Mouse (Mus musculus): ENCODE results near the gene Srsf4. TPM values are rescaled to one million over a fixed set of nuclear protein-coding genes. Genes with fewer than 3 reads are reported as not detected.

The Srsf4 gene
- total RNA-seq, 1 experiment: 45.6 TPM

DNA sequence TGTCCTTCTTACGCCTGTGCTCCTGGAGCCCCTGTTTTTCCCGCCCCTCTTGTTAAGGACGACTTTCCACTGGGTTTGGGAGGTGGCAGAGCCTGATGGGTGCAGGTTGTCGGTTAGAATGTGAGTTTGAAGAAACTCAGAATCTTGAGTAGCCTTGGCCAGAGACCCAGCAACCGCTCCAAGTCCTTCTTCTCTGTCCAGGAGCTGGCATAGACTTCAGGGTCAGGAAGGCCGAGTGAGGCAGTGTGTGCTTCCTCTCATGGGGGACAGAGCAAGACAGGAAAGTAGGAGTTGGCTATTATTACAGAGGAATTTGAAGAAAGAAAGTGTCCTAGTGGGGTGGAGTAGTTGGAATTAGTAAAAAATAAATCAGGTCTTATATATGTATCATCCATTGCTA is 10.2 kb downstream of the Srsf4 start:
- H3K4me1 ChIP-seq (ENCODE audit: control insufficient read depth in 2 of 2, insufficient read depth in 2 of 2, low read length in 2 of 2, poor library complexity in 1 of 2): no peaks in the 10 kb centered on the region
- H3K9me3 ChIP-seq (ENCODE audit: control insufficient read depth, insufficient read depth, low read depth, low read length): no peaks in the 10 kb centered on the region
- in situ Hi-C loops (cut with MboI; ENCODE audit: low sequenced_read_pairs in 2 of 2, unreplicated experiment in 2 of 2): no loop called here
- DNase-seq (ENCODE audit: low read depth, low spot score): no peak
- no peak overlapping the region for H3K4me3 ChIP-seq (ENCODE audit: insufficient read depth in 1 of 2, low read depth in 1 of 2, low read length in 2 of 2, poor library complexity in 1 of 2, severe bottlenecking in 1 of 2)
- no peak overlapping the region for H3K9ac ChIP-seq (ENCODE audit: insufficient read depth, low read depth, low read length, poor library complexity, severe bottlenecking)
- H3K27ac ChIP-seq (ENCODE audit: insufficient read depth, low read depth, low read length, poor library complexity, severe bottlenecking): no peak overlapping the region
- no peak for TF ChIP-seq ZNF384 (IDR thresholded peaks at IDR 0.05; ENCODE audit: low read depth, low read length)
- TF ChIP-seq HCFC1 (IDR thresholded peaks at IDR 0.05; ENCODE audit: borderline replicate concordance, insufficient read depth, low read length): no peak
- TF ChIP-seq ZC3H11A (IDR thresholded peaks at IDR 0.05; ENCODE audit: borderline replicate concordance, low read depth, low read length): no peak
- no peak for TF ChIP-seq MAFK (IDR thresholded peaks at IDR 0.05; ENCODE audit: insufficient read depth, low read depth, low read length)
- no peak for TF ChIP-seq CHD2 (IDR thresholded peaks at IDR 0.05; ENCODE audit: low read depth, low read length)
- peaks cover 17% of the 10 kb centered on the region for H3K36me3 ChIP-seq (ENCODE audit: control insufficient read depth, insufficient read depth, low read length, poor library complexity, severe bottlenecking)

DNA sequence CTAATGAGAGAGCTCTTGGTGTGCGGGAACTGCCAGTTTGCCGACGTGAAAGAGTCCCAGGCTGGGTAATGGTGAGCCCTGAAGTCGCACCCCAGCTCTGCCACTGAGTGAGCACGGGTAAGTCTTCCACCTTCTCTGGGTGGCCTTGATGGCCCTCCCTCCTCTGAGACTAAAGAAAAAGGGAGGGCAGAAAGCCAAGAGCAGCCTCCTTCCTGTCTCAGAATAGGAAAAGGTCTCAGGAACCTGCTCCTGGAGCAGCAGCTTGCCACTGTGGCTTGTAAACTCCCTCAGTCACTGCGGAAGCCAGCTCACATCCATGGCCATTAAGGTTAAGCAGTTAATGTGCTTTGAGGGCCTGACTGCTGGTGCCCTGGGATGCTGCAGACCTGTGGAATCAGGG is 12.0 kb downstream of the Srsf4 start:
- H3K4me3 ChIP-seq (ENCODE audit: insufficient read depth in 1 of 2, low read depth in 1 of 2, low read length in 2 of 2, poor library complexity in 1 of 2, severe bottlenecking in 1 of 2): no peak overlapping the region
- no peak overlapping the region for H3K9ac ChIP-seq (ENCODE audit: insufficient read depth, low read depth, low read length, poor library complexity, severe bottlenecking)
- no peaks in the 10 kb centered on the region for H3K9me3 ChIP-seq (ENCODE audit: control insufficient read depth, insufficient read depth, low read depth, low read length)
- no peak for DNase-seq (ENCODE audit: low read depth, low spot score)
- H3K27ac ChIP-seq (ENCODE audit: insufficient read depth, low read depth, low read length, poor library complexity, severe bottlenecking): no peak overlapping the region
- H3K36me3 ChIP-seq (ENCODE audit: control insufficient read depth, insufficient read depth, low read length, poor library complexity, severe bottlenecking): peaks cover 20% of the 10 kb centered on the region
- in situ Hi-C loops (cut with MboI; ENCODE audit: low sequenced_read_pairs in 2 of 2, unreplicated experiment in 2 of 2): no loop called here
- TF ChIP-seq HCFC1 (IDR thresholded peaks at IDR 0.05; ENCODE audit: borderline replicate concordance, insufficient read depth, low read length) (no peak), ZC3H11A (IDR thresholded peaks at IDR 0.05; ENCODE audit: borderline replicate concordance, low read depth, low read length) (no peak), MAFK (IDR thresholded peaks at IDR 0.05; ENCODE audit: insufficient read depth, low read depth, low read length) (no peak), ZNF384 (IDR thresholded peaks at IDR 0.05; ENCODE audit: low read depth, low read length) (no peak), CHD2 (IDR thresholded peaks at IDR 0.05; ENCODE audit: low read depth, low read length) (no peak)
- H3K4me1 ChIP-seq (ENCODE audit: control insufficient read depth in 2 of 2, insufficient read depth in 2 of 2, low read length in 2 of 2, poor library complexity in 1 of 2): no peaks in the 10 kb centered on the region

DNA sequence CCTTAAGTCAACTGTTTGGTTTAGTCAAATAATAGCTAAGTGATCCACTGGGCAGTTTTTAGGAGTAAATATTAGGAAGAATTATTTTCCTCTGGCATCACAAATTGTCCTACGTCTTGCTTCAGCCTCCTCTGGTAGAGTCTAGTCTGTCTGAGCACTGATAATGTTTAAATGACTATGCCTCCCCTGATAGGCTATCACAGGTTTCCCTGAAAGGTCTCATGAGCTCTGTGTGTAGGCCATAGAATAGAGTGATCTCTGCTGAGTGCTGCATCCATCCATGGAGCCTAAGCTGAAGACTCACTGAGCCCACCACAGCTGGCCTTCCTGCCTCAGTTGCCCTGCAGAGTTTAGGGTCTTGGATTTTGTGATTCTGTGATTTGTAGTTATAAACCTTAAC is 15.1 kb downstream of the Srsf4 start:
- Histone ChIP-seq H3K9ac (ENCODE audit: insufficient read depth, low read depth, low read length, poor library complexity, severe bottlenecking) (no peak overlapping the region), H3K36me3 (ENCODE audit: control insufficient read depth, insufficient read depth, low read length, poor library complexity, severe bottlenecking) (peaks cover 38% of the 10 kb centered on the region), H3K4me3 (ENCODE audit: insufficient read depth in 1 of 2, low read depth in 1 of 2, low read length in 2 of 2, poor library complexity in 1 of 2, severe bottlenecking in 1 of 2) (no peak overlapping the region), H3K9me3 (ENCODE audit: control insufficient read depth, insufficient read depth, low read depth, low read length) (no peaks in the 10 kb centered on the region), H3K4me1 (ENCODE audit: control insufficient read depth in 2 of 2, insufficient read depth in 2 of 2, low read length in 2 of 2, poor library complexity in 1 of 2) (0 out of 4 replicates have a peak, but pooled peaks cover 0 to 3% of the 10 kb centered on the region in 2 experiments), H3K27ac (ENCODE audit: insufficient read depth, low read depth, low read length, poor library complexity, severe bottlenecking) (no peak overlapping the region)
- DNase-seq (ENCODE audit: low read depth, low spot score): no peak
- in situ Hi-C loops (cut with MboI; ENCODE audit: low sequenced_read_pairs in 2 of 2, unreplicated experiment in 2 of 2): no loop called here
- TF ChIP-seq ZC3H11A (IDR thresholded peaks at IDR 0.05; ENCODE audit: borderline replicate concordance, low read depth, low read length) (no peak), ZNF384 (IDR thresholded peaks at IDR 0.05; ENCODE audit: low read depth, low read length) (no peak), CHD2 (IDR thresholded peaks at IDR 0.05; ENCODE audit: low read depth, low read length) (no peak), HCFC1 (IDR thresholded peaks at IDR 0.05; ENCODE audit: borderline replicate concordance, insufficient read depth, low read length) (no peak), MAFK (IDR thresholded peaks at IDR 0.05; ENCODE audit: insufficient read depth, low read depth, low read length) (no peak)

DNA sequence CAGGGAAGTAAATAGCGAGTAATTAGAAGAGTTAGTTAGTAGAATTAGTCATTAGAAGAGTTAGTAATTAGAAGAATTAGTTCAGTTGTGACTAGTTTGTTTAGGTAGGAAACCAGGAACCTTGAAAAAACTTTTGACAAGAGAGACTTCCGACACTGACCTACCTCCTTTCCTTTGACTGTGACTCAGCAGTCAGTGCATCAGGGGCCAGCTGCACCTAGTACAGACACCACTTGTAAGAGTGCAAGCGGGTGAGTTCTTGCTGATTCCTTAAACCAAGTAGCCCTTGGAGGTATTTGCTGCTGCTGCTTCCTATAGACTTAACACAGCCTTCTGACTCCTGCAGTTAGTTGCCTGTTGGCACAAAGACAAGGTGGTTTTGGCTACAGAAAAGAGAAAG is 17.3 kb downstream of the Srsf4 start:
- no peak for TF ChIP-seq CHD2 (IDR thresholded peaks at IDR 0.05; ENCODE audit: low read depth, low read length)
- no peak for TF ChIP-seq ZC3H11A (IDR thresholded peaks at IDR 0.05; ENCODE audit: borderline replicate concordance, low read depth, low read length)
- TF ChIP-seq HCFC1 (IDR thresholded peaks at IDR 0.05; ENCODE audit: borderline replicate concordance, insufficient read depth, low read length): no peak
- TF ChIP-seq ZNF384 (IDR thresholded peaks at IDR 0.05; ENCODE audit: low read depth, low read length): no peak
- no peak for TF ChIP-seq MAFK (IDR thresholded peaks at IDR 0.05; ENCODE audit: insufficient read depth, low read depth, low read length)
- no peak overlapping the region for H3K9ac ChIP-seq (ENCODE audit: insufficient read depth, low read depth, low read length, poor library complexity, severe bottlenecking)
- DNase-seq (ENCODE audit: low read depth, low spot score): no peak
- peaks cover 46% of the 10 kb centered on the region for H3K36me3 ChIP-seq (ENCODE audit: control insufficient read depth, insufficient read depth, low read length, poor library complexity, severe bottlenecking)
- no peak overlapping the region for H3K27ac ChIP-seq (ENCODE audit: insufficient read depth, low read depth, low read length, poor library complexity, severe bottlenecking)
- H3K9me3 ChIP-seq (ENCODE audit: control insufficient read depth, insufficient read depth, low read depth, low read length): no peaks in the 10 kb centered on the region
- 0 out of 4 replicates have a peak, but pooled peaks cover 0 to 3% of the 10 kb centered on the region in 2 experiments for H3K4me1 ChIP-seq (ENCODE audit: control insufficient read depth in 2 of 2, insufficient read depth in 2 of 2, low read length in 2 of 2, poor library complexity in 1 of 2)
- no peak overlapping the region for H3K4me3 ChIP-seq (ENCODE audit: insufficient read depth in 1 of 2, low read depth in 1 of 2, low read length in 2 of 2, poor library complexity in 1 of 2, severe bottlenecking in 1 of 2)
- in situ Hi-C loops (cut with MboI; ENCODE audit: low sequenced_read_pairs in 2 of 2, unreplicated experiment in 2 of 2): no loop called here

- Histone ChIP-seq H3K27ac (ENCODE audit: insufficient read depth, low read depth, low read length, poor library complexity, severe bottlenecking) (no peak overlapping the region), H3K9me3 (ENCODE audit: control insufficient read depth, insufficient read depth, low read depth, low read length) (no peaks in the 10 kb centered on the region), H3K9ac (ENCODE audit: insufficient read depth, low read depth, low read length, poor library complexity, severe bottlenecking) (no peak overlapping the region), H3K36me3 (ENCODE audit: control insufficient read depth, insufficient read depth, low read length, poor library complexity, severe bottlenecking) (peaks cover 69% of the 10 kb centered on the region), H3K4me3 (ENCODE audit: insufficient read depth in 1 of 2, low read depth in 1 of 2, low read length in 2 of 2, poor library complexity in 1 of 2, severe bottlenecking in 1 of 2) (no peak overlapping the region), H3K4me1 (ENCODE audit: control insufficient read depth in 2 of 2, insufficient read depth in 2 of 2, low read length in 2 of 2, poor library complexity in 1 of 2) (peaks cover 0 to 4% of the 10 kb centered on the region in 2 experiments; a peak in 1 of 4 replicates)
- no peak for DNase-seq (ENCODE audit: low read depth, low spot score)
- TF ChIP-seq MAFK (IDR thresholded peaks at IDR 0.05; ENCODE audit: insufficient read depth, low read depth, low read length): no peak
- TF ChIP-seq CHD2 (IDR thresholded peaks at IDR 0.05; ENCODE audit: low read depth, low read length): no peak
- no peak for TF ChIP-seq ZC3H11A (IDR thresholded peaks at IDR 0.05; ENCODE audit: borderline replicate concordance, low read depth, low read length)
- no peak for TF ChIP-seq ZNF384 (IDR thresholded peaks at IDR 0.05; ENCODE audit: low read depth, low read length)
- no peak for TF ChIP-seq HCFC1 (IDR thresholded peaks at IDR 0.05; ENCODE audit: borderline replicate concordance, insufficient read depth, low read length)
- in situ Hi-C loops (cut with MboI; ENCODE audit: low sequenced_read_pairs in 2 of 2, unreplicated experiment in 2 of 2): no loop called here
Measured at GRCm38 (mm10) chr4:131897109-131897508, 23.7 kb downstream of the Srsf4 start.

All from ES-E14 (cell line).